Mouse (Mus musculus) CH12.LX (cell line): Measurements from ENCODE around the gene Fgfr2. TPM values are rescaled to one million over a fixed set of nuclear protein-coding genes. Genes with fewer than 3 reads are reported as not detected.

ENCODE experiments used
- DNase-seq: peaks from one replicate; pipeline ENCODE4 v3.0.0-alpha.2; 2013; ENCODE audit errors: extremely low read depth
- H3K27ac ChIP-seq: 2 replicates; pipeline ENCODE4 v1.5.1; 2012; ENCODE audit warnings: low read depth, mild to moderate bottlenecking, control low read depth, moderate library complexity; ENCODE audit not compliant: insufficient read depth
- H3K27me3 ChIP-seq: replicated peaks from 2 replicates; pipeline ENCODE3; 2012; ENCODE audit warnings: inconsistent platforms
- H3K36me3 ChIP-seq, 2 experiments: replicated peaks in 1 of 2; 2 replicates each; pipeline versions ENCODE3 to v1.6.1; 2012; ENCODE audit warnings: inconsistent platforms in 1 of 2, low read length in 1 of 2, mild to moderate bottlenecking in 1 of 2, mixed read lengths in 1 of 2, moderate library complexity in 1 of 2; ENCODE audit not compliant: control insufficient read depth in 1 of 2, insufficient read depth in 1 of 2
- H3K4me1 ChIP-seq, 2 experiments: 2 replicates each; pipeline ENCODE4 v1.6.1; 2012; ENCODE audit warnings: inconsistent platforms in 1 of 2, moderate library complexity in 1 of 2; ENCODE audit not compliant: insufficient read depth in 2 of 2, control insufficient read depth in 1 of 2
- H3K4me2 ChIP-seq: 2 replicates; pipeline ENCODE4 v1.6.1; 2012; ENCODE audit warnings: low read depth, mild to moderate bottlenecking, control low read depth; ENCODE audit not compliant: poor library complexity, insufficient read depth, severe bottlenecking
- H3K4me3 ChIP-seq, 3 experiments: fragments of 150-350 bp in 1 of 3; sonication (generic) in 1 of 3; replicated peaks in 1 of 3; 2 replicates each; pipeline versions ENCODE3 to v1.5.1; 2011 to 2012; ENCODE audit warnings: low read depth in 2 of 3, low read length in 2 of 3, mild to moderate bottlenecking in 2 of 3, moderate library complexity in 2 of 3, control low read depth in 1 of 3, improper control_type of control experiment in 1 of 3, inconsistent platforms in 1 of 3, mixed read lengths in 1 of 3; ENCODE audit not compliant: poor library complexity in 1 of 3
- H3K79me2 ChIP-seq: replicated peaks from 2 replicates; pipeline ENCODE4 v1.6.1; 2012; ENCODE audit warnings: mild to moderate bottlenecking, moderate library complexity; ENCODE audit not compliant: control insufficient read depth, poor library complexity, insufficient read depth, severe bottlenecking; ENCODE audit errors: extremely low read depth
- H3K9ac ChIP-seq: 2 replicates; pipeline ENCODE4 v1.6.1; 2012; ENCODE audit warnings: low read depth, mild to moderate bottlenecking, control low read depth, moderate library complexity; ENCODE audit not compliant: insufficient read depth
- H3K9me3 ChIP-seq: replicated peaks from 2 replicates; pipeline ENCODE3; 2012; ENCODE audit warnings: low read length, inconsistent platforms, mixed read lengths
- BHLHE40 ChIP-seq: IDR thresholded peaks from 2 replicates; pipeline ENCODE4 v1.6.1; 2011; ENCODE audit warnings: mild to moderate bottlenecking, low read depth, low read length, improper control_type of control experiment
- CTCF ChIP-seq, 2 experiments: IDR thresholded peaks in 1 of 2; conservative IDR thresholded peaks in 1 of 2; 2 replicates each; pipeline ENCODE4 v1.5.1; 2011 to 2012; ENCODE audit warnings: low read depth in 2 of 2, low read length in 2 of 2, improper control_type of control experiment in 1 of 2, inconsistent platforms in 1 of 2, mild to moderate bottlenecking in 1 of 2, moderate library complexity in 1 of 2
- ELF1 ChIP-seq: IDR thresholded peaks from 2 replicates; pipeline ENCODE4 v1.6.1; 2014; ENCODE audit warnings: low read depth, mild to moderate bottlenecking, inconsistent platforms, low read length, improper control_type of control experiment
- IRF4 ChIP-seq: IDR thresholded peaks from 2 replicates; pipeline ENCODE4 v1.6.1; 2014; ENCODE audit warnings: low read depth, mild to moderate bottlenecking, inconsistent platforms, low read length, improper control_type of control experiment
- JUN ChIP-seq: IDR thresholded peaks from 2 replicates; pipeline ENCODE4 v1.6.1; 2011; ENCODE audit warnings: low read depth, mild to moderate bottlenecking, low read length, improper control_type of control experiment, moderate library complexity; ENCODE audit not compliant: insufficient read depth
- JUND ChIP-seq: conservative IDR thresholded peaks from 2 replicates; pipeline ENCODE4 v1.6.1; 2011; ENCODE audit warnings: low read depth, low read length, improper control_type of control experiment
- KAT2A ChIP-seq: IDR thresholded peaks from 2 replicates; pipeline ENCODE4 v1.6.1; 2012; ENCODE audit warnings: low read length, improper control_type of control experiment, inconsistent platforms; ENCODE audit not compliant: insufficient replicate concordance
- PAX5 ChIP-seq: IDR thresholded peaks from 2 replicates; pipeline ENCODE4 v1.6.1; 2012; ENCODE audit warnings: low read length, inconsistent platforms, mixed read lengths
- USF2 ChIP-seq: conservative IDR thresholded peaks from 2 replicates; pipeline ENCODE4 v1.6.1; 2011; ENCODE audit warnings: low read depth, low read length, improper control_type of control experiment
- ZKSCAN1 ChIP-seq: IDR thresholded peaks from 2 replicates; pipeline ENCODE4 v1.6.1; 2012; ENCODE audit warnings: low read depth, inconsistent platforms, low read length, improper control_type of control experiment, borderline replicate concordance
- dilution Hi-C: fragments of 300-500 bp; cut with MboI; formaldehyde crosslinking; loops from 2 replicates; pipeline ENCODE4 v1.14.3; 2020; ENCODE audit warnings: low sequenced_read_pairs; ENCODE audit not compliant: extremely low pct_unique_long_range_greater_than_20kb, extremely low pct_ligation_motif_present
- in situ Hi-C: fragments of 300-500 bp; cut with MboI; formaldehyde crosslinking; loops from 3 replicates; pipeline ENCODE4 v1.14.3; 2019; ENCODE audit warnings: low sequenced_read_pairs, low pct_ligation_motif_present, low pct_unique_long_range_greater_than_20kb, mixed read lengths
- polyA plus RNA-seq: library from polyadenylated mRNA; unstranded; fragments of >175 nt; gene quantifications from 2 replicates; pipeline ENCODE4 v1.2.1, GENCODE M21; 2012; ENCODE audit warnings: low read depth; ENCODE audit not compliant: insufficient read length
- total RNA-seq, 2 experiments: library from RNA; depleted of rRNA; stranded (reverse); fragments of 300-350 nt in 1 of 2; fragments of >200 nt in 1 of 2; gene quantifications; 2 replicates each; pipeline ENCODE4 v1.2.3; 2012 to 2014

Fgfr2 gene
- total and polyA plus RNA-seq, 3 experiments, result not detected

- H3K27ac ChIP-seq, result no peak overlapping the region
- TF ChIP-seq ELF1 (no peak), JUN (no peak)
- TF ChIP-seq, all 38 proteins: peak for 0
- Histone ChIP-seq H3K4me1 (no peaks in the 10 kb centered on the region), H3K4me2 (no peak overlapping the region), H3K9me3 (no peaks in the 10 kb centered on the region), H3K36me3 (no peaks in the 10 kb centered on the region), H3K9ac (no peak overlapping the region), H3K79me2 (no peaks in the 10 kb centered on the region), H3K4me3 (no peak overlapping the region), H3K27me3 (peaks cover 76% of the 10 kb centered on the region)
- DNase-seq, result no peak
- dilution Hi-C loops, result no loop called here
- in situ Hi-C loops, result no loop called here
Measured at GRCm38 (mm10) chr7:132012969-132013679, 1110.0 kb downstream of the Fgfr2 start.

- dilution Hi-C loops, result no loop called here
- Histone ChIP-seq H3K9me3 (no peaks in the 10 kb centered on the region), H3K4me1 (no peaks in the 10 kb centered on the region), H3K27ac (no peak overlapping the region), H3K36me3 (no peaks in the 10 kb centered on the region), H3K79me2 (no peaks in the 10 kb centered on the region), H3K4me2 (no peak overlapping the region), H3K9ac (no peak overlapping the region), H3K27me3 (peaks cover 88% of the 10 kb centered on the region), H3K4me3 (no peak overlapping the region)
- no peak for TF ChIP-seq ZKSCAN1
- no peak for TF ChIP-seq JUND
- in situ Hi-C loops, result no loop called here
- DNase-seq, result no peak
Measured at GRCm38 (mm10) chr7:132009002-132009401, 1114.1 kb downstream of the Fgfr2 start.

GRCm38 (mm10) chr7:132005996-132006696 lies 1117.0 kb downstream of the Fgfr2 start:
- no peak overlapping the region for H3K9ac ChIP-seq
- no peak overlapping the region for H3K4me2 ChIP-seq
- no peak overlapping the region for H3K4me3 ChIP-seq
- H3K36me3 ChIP-seq, result no peaks in the 10 kb centered on the region
- no peak overlapping the region for H3K27ac ChIP-seq
- no peak for DNase-seq
- no peaks in the 10 kb centered on the region for H3K4me1 ChIP-seq
- H3K27me3 ChIP-seq, result peaks cover 73% of the 10 kb centered on the region
- no peaks in the 10 kb centered on the region for H3K79me2 ChIP-seq
- H3K9me3 ChIP-seq, result no peaks in the 10 kb centered on the region
- in situ Hi-C loops, result no loop called here
- dilution Hi-C loops, result no loop called here
- TF ChIP-seq USF2, result no peak
- no peak for TF ChIP-seq KAT2A
- TF ChIP-seq BHLHE40, result no peak
- no peak for TF ChIP-seq CTCF (conservative IDR thresholded peaks at IDR 0.05 in 1 of 2, IDR thresholded peaks at IDR 0.05 in 1 of 2; ENCODE audit: low read depth in 2 of 2, low read length in 2 of 2)
- TF ChIP-seq IRF4, result no peak
- TF ChIP-seq PAX5, result no peak
